Mouse (Mus musculus) testis, adult 2 months (tissue): Measurements from ENCODE around the gene Plekha7. TPM values are rescaled to one million over a fixed set of nuclear protein-coding genes. Genes with fewer than 3 reads are reported as not detected.
A peak's percentile ranks its signal among the peaks of the same experiment; 100 is the strongest.

Source experiments
- H3K27ac ChIP-seq: fragments of 200-500 bp; 2 replicates; pipeline ENCODE4 v1.5.1; 2012; ENCODE audit warnings: low read depth, low read length; ENCODE audit not compliant: control insufficient read depth, insufficient read depth
- H3K27me3 ChIP-seq: fragments of 200-500 bp; 2 replicates; pipeline ENCODE4 v1.6.1; 2012; ENCODE audit warnings: mild to moderate bottlenecking, low read length, moderate library complexity; ENCODE audit not compliant: control insufficient read depth, insufficient read depth
- H3K36me3 ChIP-seq: fragments of 200-500 bp; 2 replicates; pipeline ENCODE4 v1.6.1; 2012; ENCODE audit warnings: mild to moderate bottlenecking, low read length; ENCODE audit not compliant: control insufficient read depth, insufficient read depth
- H3K4me1 ChIP-seq: fragments of 200-500 bp; 2 replicates; pipeline ENCODE4 v1.6.1; 2012; ENCODE audit warnings: low read length; ENCODE audit not compliant: control insufficient read depth, insufficient read depth
- H3K4me3 ChIP-seq: fragments of 200-500 bp; 2 replicates; pipeline ENCODE4 v1.5.1; 2012; ENCODE audit warnings: low read depth, mild to moderate bottlenecking, low read length, moderate library complexity, mixed read lengths; ENCODE audit not compliant: control insufficient read depth
- CTCF ChIP-seq: fragments of 200-500 bp; IDR thresholded peaks from 2 replicates; pipeline ENCODE4 v1.5.1; 2012; ENCODE audit warnings: low read depth, mild to moderate bottlenecking, inconsistent platforms, low read length, moderate library complexity; ENCODE audit not compliant: control insufficient read depth, insufficient read depth, insufficient replicate concordance
- POLR2A ChIP-seq: fragments of 200-500 bp; IDR thresholded peaks from 2 replicates; pipeline ENCODE4 v1.6.1; 2012; ENCODE audit warnings: low read depth, mild to moderate bottlenecking, inconsistent platforms, low read length, moderate library complexity; ENCODE audit not compliant: control insufficient read depth
- polyA plus RNA-seq: library from polyadenylated mRNA; depleted of rRNA; stranded (reverse); fragments of >200 nt; gene quantifications from 2 replicates; pipeline ENCODE4 v1.2.3, GENCODE M21; 2012; rRNA removed

Gene Plekha7
- polyA plus RNA-seq = 3.4 and 6.0 TPM in 2 replicates

- no peaks in the 10 kb centered on the region for H3K36me3 ChIP-seq
- H3K27me3 ChIP-seq = no peaks in the 10 kb centered on the region
- peak within 1 kb of the TSS; percentile 75 for H3K27ac ChIP-seq
- H3K4me3 ChIP-seq = peak within 1 kb of the TSS; percentile 89
- TF ChIP-seq POLR2A = no peak
- no peak for TF ChIP-seq CTCF
- H3K4me1 ChIP-seq = peaks cover 16% of the 10 kb centered on the region
These were observed at the start of gene Plekha7 for GRCm38 (mm10) chr7:116307871-116308631. Gene Plekha7, minus strand, starts transcription at chr7:116308376.

GRCm38 (mm10) chr7:116336226-116336625 is 28.1 kb upstream of the Plekha7 start:
- H3K27ac ChIP-seq = no peak overlapping the region
- no peaks in the 10 kb centered on the region for H3K4me1 ChIP-seq
- H3K27me3 ChIP-seq = no peaks in the 10 kb centered on the region
- no peak overlapping the region for H3K4me3 ChIP-seq
- no peaks in the 10 kb centered on the region for H3K36me3 ChIP-seq
- TF ChIP-seq POLR2A (no peak), CTCF (no peak)

DNA sequence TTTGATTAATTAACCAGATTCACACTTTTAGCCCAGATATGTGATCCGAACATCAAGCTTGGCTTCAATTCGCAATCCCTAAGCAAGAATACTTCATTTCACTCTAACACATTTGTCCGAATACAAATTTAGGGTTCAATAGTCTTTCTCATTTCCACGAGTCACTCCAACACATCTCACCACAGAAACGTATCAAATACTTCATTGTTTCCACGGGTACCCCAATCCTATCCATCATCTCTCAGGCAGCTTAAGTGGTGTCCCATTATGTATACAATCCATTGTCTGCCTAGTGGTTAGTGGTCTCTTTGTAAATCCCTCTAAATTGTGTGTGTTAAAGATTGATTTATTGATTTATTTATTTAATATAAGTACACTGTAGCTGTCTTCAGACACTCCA is 27.0 kb upstream of the Plekha7 start:
- no peaks in the 10 kb centered on the region for H3K4me1 ChIP-seq
- H3K27ac ChIP-seq = no peak overlapping the region
- H3K27me3 ChIP-seq = no peaks in the 10 kb centered on the region
- TF ChIP-seq CTCF (no peak), POLR2A (no peak)
- no peaks in the 10 kb centered on the region for H3K36me3 ChIP-seq
- peak overlapping the region; percentile 96; the same call in 1 of the 2 replicates for H3K4me3 ChIP-seq

DNA sequence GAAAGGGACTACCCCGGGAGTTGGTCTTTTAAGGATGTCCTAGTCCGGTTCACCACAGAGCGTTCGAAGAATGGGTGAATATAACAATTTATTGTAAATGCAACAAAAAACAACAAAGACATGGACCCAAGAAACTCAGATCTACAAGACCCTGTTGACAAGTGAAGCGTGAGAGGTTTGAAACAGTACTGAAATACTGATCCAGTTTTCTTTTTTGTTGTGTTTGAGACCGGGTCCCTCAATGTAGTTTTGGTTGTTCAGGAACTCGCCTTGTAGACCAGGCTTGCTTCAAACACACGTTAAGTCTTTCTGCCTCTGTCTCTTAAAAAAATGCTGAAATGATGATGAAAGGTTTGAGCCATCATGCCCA is 26.5 kb upstream of the Plekha7 start:
- peak overlapping the region; percentile 96 for H3K4me3 ChIP-seq
- TF ChIP-seq CTCF (no peak), POLR2A (no peak)
- no peaks in the 10 kb centered on the region for H3K36me3 ChIP-seq
- H3K4me1 ChIP-seq = no peaks in the 10 kb centered on the region
- peak overlapping the region; percentile 89 for H3K27ac ChIP-seq
- H3K27me3 ChIP-seq = no peaks in the 10 kb centered on the region

DNA sequence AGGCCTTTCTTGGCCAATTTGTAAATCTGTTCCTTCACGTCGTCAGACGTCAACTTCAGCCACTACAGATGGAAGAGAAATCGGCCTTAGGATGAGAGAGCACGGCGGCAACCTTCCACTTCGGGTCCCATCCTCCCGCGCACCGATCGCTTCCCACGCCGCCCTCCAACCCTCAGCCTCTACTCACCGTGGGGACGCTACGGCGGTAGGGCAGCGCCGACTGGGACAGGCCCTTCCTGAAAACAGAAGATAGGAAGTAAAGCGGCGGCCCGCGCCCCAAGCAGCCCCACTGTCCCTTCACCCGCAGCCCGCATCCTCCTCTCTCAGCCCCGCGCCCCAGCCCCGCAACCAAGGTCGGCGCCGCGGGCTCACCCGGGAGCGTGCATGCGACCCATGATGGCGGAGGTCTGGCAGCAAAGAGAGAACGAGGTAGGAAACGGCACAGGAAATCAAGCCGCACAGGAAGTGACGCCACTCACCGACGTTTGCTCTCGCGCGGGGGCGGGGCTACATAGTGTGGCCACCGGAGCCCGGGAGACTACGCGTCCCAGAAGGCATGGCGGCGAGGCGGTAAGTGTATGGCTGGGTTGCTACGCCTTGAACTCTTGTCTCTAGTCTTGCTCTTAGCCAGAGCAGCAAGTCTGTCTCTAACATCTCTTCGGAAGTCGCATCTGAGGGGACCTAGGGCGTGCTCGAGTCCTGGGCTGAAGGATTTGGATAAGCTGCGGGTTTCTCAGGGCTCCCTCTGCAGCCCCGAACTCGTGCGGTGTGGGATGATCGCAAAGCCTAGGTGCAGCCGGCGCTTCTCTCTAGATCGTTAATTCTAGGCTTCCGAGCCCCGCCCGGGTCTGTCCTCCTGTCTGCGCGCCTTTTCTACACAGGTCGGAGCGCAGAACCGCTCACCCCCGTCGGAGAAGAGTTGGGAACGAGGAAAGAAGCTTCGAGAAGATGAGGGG is 25.8 kb upstream of the Plekha7 start, which contains the start of gene Rps13:
Gene Rps13, minus strand, starts transcription at position 483 of the 956 bp plus-strand sequence.
- Histone ChIP-seq H3K36me3 (no peaks in the 10 kb centered on the region), H3K27ac (peak within 1 kb of the TSS; percentile 89), H3K4me3 (peak within 1 kb of the TSS; percentile 96), H3K4me1 (no peaks in the 10 kb centered on the region), H3K27me3 (no peaks in the 10 kb centered on the region)
- TF ChIP-seq CTCF (no peak), POLR2A (peak; percentile 99)

DNA sequence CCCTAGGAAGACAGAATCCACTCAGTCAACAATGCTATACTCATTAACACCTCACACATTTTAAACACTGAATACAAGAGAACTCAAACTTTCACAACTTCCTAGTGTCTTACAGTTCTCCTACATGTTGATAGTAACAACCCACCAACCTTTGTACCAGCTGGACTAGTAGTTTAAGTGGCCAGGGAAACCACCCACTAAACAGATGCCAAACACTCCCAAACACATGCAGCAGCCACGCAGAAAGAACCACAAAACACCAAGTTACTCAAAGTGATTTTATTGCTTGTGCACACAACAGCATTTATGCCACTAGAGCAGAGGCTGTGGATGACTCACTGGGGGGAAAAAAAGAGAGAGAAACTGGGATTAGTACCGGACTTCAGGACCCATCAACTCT is 23.1 kb upstream of the Plekha7 start:
- no peaks in the 10 kb centered on the region for H3K27me3 ChIP-seq
- H3K27ac ChIP-seq = no peak overlapping the region
- no peaks in the 10 kb centered on the region for H3K36me3 ChIP-seq
- no peak overlapping the region for H3K4me3 ChIP-seq
- no peaks in the 10 kb centered on the region for H3K4me1 ChIP-seq
- TF ChIP-seq CTCF (no peak), POLR2A (no peak)

DNA sequence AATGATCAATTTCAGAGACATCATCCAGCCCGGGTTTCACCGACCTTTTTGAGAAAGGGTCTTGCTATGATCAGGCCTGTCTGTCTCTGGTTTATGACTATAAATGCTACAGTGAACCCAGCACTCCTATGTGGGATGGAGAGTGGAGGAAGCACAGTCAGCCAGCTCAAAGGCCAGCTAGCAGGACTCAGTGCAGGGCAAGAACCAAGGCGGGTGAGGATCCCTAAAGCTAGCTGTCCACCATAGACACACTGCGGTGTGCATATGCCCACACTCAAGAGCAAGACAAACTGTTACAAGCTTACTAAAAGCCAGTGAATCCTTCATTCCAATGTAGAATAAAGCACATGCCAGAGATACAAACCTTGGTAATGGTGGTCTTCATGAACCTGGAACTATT is 21.7 kb upstream of the Plekha7 start:
- H3K27ac ChIP-seq = no peak overlapping the region
- H3K36me3 ChIP-seq = no peaks in the 10 kb centered on the region
- H3K27me3 ChIP-seq = no peaks in the 10 kb centered on the region
- no peaks in the 10 kb centered on the region for H3K4me1 ChIP-seq
- H3K4me3 ChIP-seq = no peak overlapping the region
- TF ChIP-seq CTCF (no peak), POLR2A (no peak)
